Mouse (Mus musculus): ENCODE results near the gene Ap1ar. TPM values are rescaled to one million over a fixed set of nuclear protein-coding genes. Genes with fewer than 3 reads are reported as not detected.
A peak's percentile ranks its signal among the peaks of the same experiment; 100 is the strongest.
"Not testable (repeated sequence)": the region's sequence is repeated elsewhere in the genome, so short reads cannot be mapped to it uniquely, and the experiment has no call there.

The Ap1ar gene
- polyA plus RNA-seq, 1 experiment from 2014 or later = 54.8 TPM

- Histone ChIP-seq H3K4me1 (peaks cover 10% of the 10 kb centered on the region), H3K9me3 (no peaks in the 10 kb centered on the region), H3K4me3 (peak overlapping the region; percentile 63), H3K36me3 (no peaks in the 10 kb centered on the region), H3K27me3 (peaks cover 17% of the 10 kb centered on the region; the same call in 1 of the 2 replicates), H3K4me2 (peak overlapping the region; percentile 86), H3K9ac (peak overlapping the region; percentile 46), H3K27ac (no peak overlapping the region)
- peak; percentile 58 for ATAC-seq (ENCODE audit: borderline replicate concordance, extremely low read depth, low FRiP score, low TSS enrichment)
- under 1% methylated on average over 34 of the region's 36 CpGs for WGBS
Observed at GRCm38 (mm10) chr3:127790234-127791055, 46.9 kb downstream of the Ap1ar start.

- Histone ChIP-seq H3K9me3 (no peaks in the 10 kb centered on the region), H3K9ac (peak within 1 kb of the TSS; percentile 46), H3K27ac (no peak within 1 kb of the TSS), H3K4me3 (peak within 1 kb of the TSS; percentile 63), H3K27me3 (peaks cover 17% of the 10 kb centered on the region; the same call in 1 of the 2 replicates), H3K36me3 (no peaks in the 10 kb centered on the region), H3K4me1 (peaks cover 10% of the 10 kb centered on the region), H3K4me2 (peak within 1 kb of the TSS; percentile 86)
- WGBS = under 1% methylated on average over 44 of the region's 44 CpGs
- ATAC-seq (ENCODE audit: borderline replicate concordance, extremely low read depth, low FRiP score, low TSS enrichment) = peak; percentile 66
Observed at GRCm38 (mm10) chr3:127789500-127790191, 47.7 kb downstream of the Ap1ar start, which contains the start of gene Tifa. Gene Tifa (plus strand): TSS chr3:127789805.

- Histone ChIP-seq H3K27ac (no peak overlapping the region), H3K9ac (no peak overlapping the region), H3K4me2 (peak overlapping the region; percentile 86), H3K36me3 (no peaks in the 10 kb centered on the region), H3K4me1 (peaks cover 10% of the 10 kb centered on the region), H3K27me3 (peaks cover 17% of the 10 kb centered on the region; the same call in 1 of the 2 replicates), H3K4me3 (peak overlapping the region; percentile 63), H3K9me3 (no peaks in the 10 kb centered on the region)
- 21% methylated on average over 8 of the region's 8 CpGs for WGBS
- no peak for ATAC-seq (ENCODE audit: borderline replicate concordance, extremely low read depth, low FRiP score, low TSS enrichment)
Observed at GRCm38 (mm10) chr3:127788919-127789318, 48.4 kb downstream of the Ap1ar start.

GRCm38 (mm10) chr3:127788038-127788437 lies 49.3 kb downstream of the Ap1ar start:
- ATAC-seq (ENCODE audit: borderline replicate concordance, extremely low read depth, low FRiP score, low TSS enrichment) = no peak
- Histone ChIP-seq H3K4me1 (peaks cover 13% of the 10 kb centered on the region), H3K9ac (no peak overlapping the region), H3K36me3 (no peaks in the 10 kb centered on the region), H3K4me2 (no peak overlapping the region), H3K9me3 (no peaks in the 10 kb centered on the region), H3K4me3 (no peak overlapping the region), H3K27me3 (peaks cover 17% of the 10 kb centered on the region; the same call in 1 of the 2 replicates), H3K27ac (no peak overlapping the region)
- WGBS = 52% methylated on average over 7 of the region's 7 CpGs

GRCm38 (mm10) chr3:127787032-127787431 lies 50.3 kb downstream of the Ap1ar start:
- H3K4me2 ChIP-seq = no peak overlapping the region
- H3K9ac ChIP-seq = no peak overlapping the region
- no peaks in the 10 kb centered on the region for H3K36me3 ChIP-seq
- peaks cover 17% of the 10 kb centered on the region; the same call in 1 of the 2 replicates for H3K27me3 ChIP-seq
- ATAC-seq (ENCODE audit: borderline replicate concordance, extremely low read depth, low FRiP score, low TSS enrichment) = no peak
- no peaks in the 10 kb centered on the region for H3K9me3 ChIP-seq
- no peak overlapping the region for H3K27ac ChIP-seq
- H3K4me3 ChIP-seq = no peak overlapping the region
- H3K4me1 ChIP-seq = peaks cover 13% of the 10 kb centered on the region

- 95% methylated on average over 8 of the region's 8 CpGs for WGBS
- not testable (repeated sequence) for H3K27ac ChIP-seq; H3K27me3 ChIP-seq; ATAC-seq (ENCODE audit: borderline replicate concordance, extremely low read depth, low FRiP score, low TSS enrichment); H3K4me3 ChIP-seq; H3K9ac ChIP-seq; H3K4me1 ChIP-seq; H3K36me3 ChIP-seq; H3K4me2 ChIP-seq; H3K9me3 ChIP-seq
Observed at GRCm38 (mm10) chr3:127783680-127784079, 53.6 kb downstream of the Ap1ar start.

GRCm38 (mm10) chr3:127782921-127783320 lies 54.4 kb downstream of the Ap1ar start:
- ATAC-seq (ENCODE audit: borderline replicate concordance, extremely low read depth, low FRiP score, low TSS enrichment) = no peak
- H3K27me3 ChIP-seq = peaks cover 3% of the 10 kb centered on the region; the same call in 1 of the 2 replicates
- no peak overlapping the region for H3K4me3 ChIP-seq
- H3K9me3 ChIP-seq = no peaks in the 10 kb centered on the region
- H3K4me1 ChIP-seq = peaks cover 6% of the 10 kb centered on the region; the same call in 1 of the 2 replicates
- H3K4me2 ChIP-seq = no peak overlapping the region
- H3K27ac ChIP-seq = no peak overlapping the region
- no peaks in the 10 kb centered on the region for H3K36me3 ChIP-seq
- H3K9ac ChIP-seq = no peak overlapping the region
- 47% methylated on average over 6 of the region's 6 CpGs for WGBS

GRCm38 (mm10) chr3:127780921-127781320 lies 56.4 kb downstream of the Ap1ar start:
- Histone ChIP-seq H3K36me3 (no peaks in the 10 kb centered on the region), H3K4me2 (no peak overlapping the region), H3K27me3 (no peaks in the 10 kb centered on the region), H3K4me3 (no peak overlapping the region), H3K9ac (no peak overlapping the region), H3K4me1 (peaks cover 6% of the 10 kb centered on the region; the same call in 1 of the 2 replicates), H3K9me3 (no peaks in the 10 kb centered on the region), H3K27ac (no peak overlapping the region)
- ATAC-seq (ENCODE audit: borderline replicate concordance, extremely low read depth, low FRiP score, low TSS enrichment) = no peak
- 90% methylated on average over 9 of the region's 9 CpGs for WGBS

GRCm38 (mm10) chr3:127780021-127780644 lies 57.2 kb downstream of the Ap1ar start, which contains the start of gene Alpk1:
Gene Alpk1 (minus strand): TSS chr3:127780527.
- H3K27me3 ChIP-seq = no peaks in the 10 kb centered on the region
- no peaks in the 10 kb centered on the region for H3K9me3 ChIP-seq
- H3K36me3 ChIP-seq = no peaks in the 10 kb centered on the region
- peak within 1 kb of the TSS; percentile 17; the same call in 1 of the 2 replicates for H3K9ac ChIP-seq
- H3K27ac ChIP-seq = peak within 1 kb of the TSS; percentile 38
- under 1% methylated on average over 24 of the region's 24 CpGs for WGBS
- H3K4me2 ChIP-seq = peak within 1 kb of the TSS; percentile 54
- peak; percentile 91 for ATAC-seq (ENCODE audit: borderline replicate concordance, extremely low read depth, low FRiP score, low TSS enrichment)
- H3K4me3 ChIP-seq = peak within 1 kb of the TSS; percentile 44
- peaks cover 6% of the 10 kb centered on the region; the same call in 1 of the 2 replicates for H3K4me1 ChIP-seq

GRCm38 (mm10) chr3:127769146-127769545 lies 68.2 kb downstream of the Ap1ar start:
- WGBS = 79% methylated on average over 11 of the region's 11 CpGs

GRCm38 (mm10) chr3:127765971-127766370 lies 71.4 kb downstream of the Ap1ar start:
- H3K27me3 ChIP-seq = peaks cover 3% of the 10 kb centered on the region; the same call in 1 of the 2 replicates
- H3K9me3 ChIP-seq = no peaks in the 10 kb centered on the region
- H3K4me2 ChIP-seq = no peak overlapping the region
- no peak overlapping the region for H3K9ac ChIP-seq
- H3K4me1 ChIP-seq = no peaks in the 10 kb centered on the region
- ATAC-seq (ENCODE audit: borderline replicate concordance, extremely low read depth, low FRiP score, low TSS enrichment) = no peak
- no peaks in the 10 kb centered on the region for H3K36me3 ChIP-seq
- 68% methylated on average over 3 of the region's 3 CpGs for WGBS
- no peak overlapping the region for H3K4me3 ChIP-seq
- no peak overlapping the region for H3K27ac ChIP-seq

More at GRCm38 (mm10) chr3:127769146-127769545, 68.2 kb downstream of the Ap1ar start:
- no peaks in the 10 kb centered on the region for H3K4me1 ChIP-seq
- no peak overlapping the region for H3K27ac ChIP-seq
- no peak overlapping the region for H3K9ac ChIP-seq
- no peaks in the 10 kb centered on the region for H3K27me3 ChIP-seq
- no peaks in the 10 kb centered on the region for H3K36me3 ChIP-seq
- no peak overlapping the region for H3K4me3 ChIP-seq
- H3K4me2 ChIP-seq = no peak overlapping the region
- H3K9me3 ChIP-seq = no peaks in the 10 kb centered on the region
- ATAC-seq (ENCODE audit: borderline replicate concordance, extremely low read depth, low FRiP score, low TSS enrichment) = no peak

All from lung, embryonic 15.5 days (tissue).